Mouse (Mus musculus): Measurements from ENCODE around the gene Tril.

- TF ChIP-seq CTCF (IDR thresholded peaks at IDR 0.05; ENCODE audit: low read depth) (no peak), EP300 (IDR thresholded peaks at IDR 0.05; ENCODE audit: low read depth) (no peak)
Measured at GRCm38 (mm10) chr6:53814214-53814613, 6.4 kb downstream of the Tril start.
